Mouse (Mus musculus): ENCODE measurements around the gene C87436. TPM values are rescaled to one million over a fixed set of nuclear protein-coding genes. Genes with fewer than 3 reads are reported as not detected.
A peak's percentile ranks its signal among the peaks of the same experiment; 100 is the strongest.

The C87436 gene
- polyA plus RNA-seq, 1 experiment from 2014 or later, result 25.6 TPM

- Histone ChIP-seq H3K27ac (ENCODE audit: low read depth, low read length) (no peak overlapping the region), H3K4me3 (ENCODE audit: low read depth, low read length) (no peak overlapping the region), H3K4me1 (replicated peaks; ENCODE audit: control insufficient read depth, insufficient read depth, low read length) (peaks cover 4% of the 10 kb centered on the region; the same call in 1 of the 2 replicates), H3K9ac (ENCODE audit: low read depth, low read length) (no peak overlapping the region), H3K27me3 (ENCODE audit: control insufficient read depth, insufficient read depth, low read length) (no peaks in the 10 kb centered on the region), H3K36me3 (ENCODE audit: control insufficient read depth, insufficient read depth, low read length) (no peaks in the 10 kb centered on the region), H3K4me2 (replicated peaks; ENCODE audit: low read depth, low read length) (no peak overlapping the region), H3K9me3 (ENCODE audit: control insufficient read depth, low read length) (no peaks in the 10 kb centered on the region)
- no peak for ATAC-seq (ENCODE audit: low FRiP score)
- no peak for DNase-seq (ENCODE audit: low spot score)
- 74% methylated on average over 3 of the region's 3 CpGs for WGBS
Measured at GRCm38 (mm10) chr6:86519767-86520345, 81.7 kb downstream of the C87436 start.

GRCm38 (mm10) chr6:86522001-86522911 is 84.1 kb downstream of the C87436 start:
- WGBS, result 87% methylated on average over 5 of the region's 5 CpGs
- Histone ChIP-seq H3K27me3 (ENCODE audit: control insufficient read depth, insufficient read depth, low read length) (no peaks in the 10 kb centered on the region), H3K9me3 (ENCODE audit: control insufficient read depth, low read length) (no peaks in the 10 kb centered on the region), H3K4me1 (replicated peaks; ENCODE audit: control insufficient read depth, insufficient read depth, low read length) (peaks cover 4% of the 10 kb centered on the region; the same call in 1 of the 2 replicates), H3K9ac (ENCODE audit: low read depth, low read length) (no peak overlapping the region), H3K36me3 (ENCODE audit: control insufficient read depth, insufficient read depth, low read length) (no peaks in the 10 kb centered on the region), H3K4me3 (ENCODE audit: low read depth, low read length) (0 out of 2 replicates have a peak overlapping the region, but pooled peaks have one; percentile 4), H3K4me2 (replicated peaks; ENCODE audit: low read depth, low read length) (no peak overlapping the region; the same call in 1 of the 2 replicates), H3K27ac (ENCODE audit: low read depth, low read length) (no peak overlapping the region)
- DNase-seq (ENCODE audit: low spot score) (peak; percentile 10), ATAC-seq (ENCODE audit: low FRiP score) (no peak)

Other genes with a start within 250 kb of the C87436 start
- 2.2 and 2.5 TPM in 2 replicates for gene Tgfa, start 243.2 kb upstream of the C87436 start, polyA plus RNA-seq (2014; fragmentation: Nextera tagmentation; extraction: Ambion mirVana)
- 137 and 140 TPM in 2 replicates for gene Fam136a, start 72.7 kb upstream of the C87436 start, polyA plus RNA-seq (2014; fragmentation: Nextera tagmentation; extraction: Ambion mirVana)
- 610 and 651 TPM in 2 replicates for gene Snrpg, start 67.1 kb upstream of the C87436 start, polyA plus RNA-seq (2014; fragmentation: Nextera tagmentation; extraction: Ambion mirVana)
- gene Pcyox1, start 41.2 kb upstream of the C87436 start, polyA plus RNA-seq (2014; fragmentation: Nextera tagmentation; extraction: Ambion mirVana), result 107 and 109 TPM in 2 replicates
- gene Tia1, start 34.2 kb upstream of the C87436 start, polyA plus RNA-seq (2014; fragmentation: Nextera tagmentation; extraction: Ambion mirVana), result 270 and 292 TPM in 2 replicates
- not detected in 2 replicates for gene Gm44790, start 11.7 kb upstream of the C87436 start, polyA plus RNA-seq (2014; fragmentation: Nextera tagmentation; extraction: Ambion mirVana)
- 382 and 432 TPM in 2 replicates for gene Pcbp1, start 87.9 kb downstream of the C87436 start, polyA plus RNA-seq (2014; fragmentation: Nextera tagmentation; extraction: Ambion mirVana)
- 0.25 and 0.88 TPM in 2 replicates for gene Asprv1, start 189.8 kb downstream of the C87436 start, polyA plus RNA-seq (2014; fragmentation: Nextera tagmentation; extraction: Ambion mirVana)
- 16.6 and 22.4 TPM in 2 replicates for gene Mxd1, start 230.8 kb downstream of the C87436 start, polyA plus RNA-seq (2014; fragmentation: Nextera tagmentation; extraction: Ambion mirVana)
- 130 and 134 TPM in 2 replicates for gene Snrnp27, start 246.1 kb downstream of the C87436 start, polyA plus RNA-seq (2014; fragmentation: Nextera tagmentation; extraction: Ambion mirVana)

Data from hindbrain, embryonic 11.5 days (tissue).